In genomic region chr11:32993439-32993838, GRCm38 (mm10) we compare ENCODE assay signal across 8 mouse cellular contexts.
"Had no signal": no experiment of that assay in that cellular context is flagged by ENCODE, and none has a peak within 500 bp of the region (broad histone marks: within the 10 kb centered on the region; RNA-seq: fewer than 3 reads in every experiment).

No protein-coding gene starts in this region.

- DNase-seq: kidney, adult 2 months; kidney, postnatal 25 days; layer of hippocampus, adult 9-11 months; liver; lung, adult 18-20 months; lung, postnatal 14 days; thymus, adult 18-20 months; thymus, postnatal 36 days had no signal
